Mouse (Mus musculus) embryonic facial prominence, embryonic 13.5 days (tissue): ENCODE measurements at regions not wholly inside any gene's neighbourhood (a gene's known extent, or its start where the extent isn't known, plus 50 kb on each side); places are given as distances from the start of the nearest gene placed in this dataset.

Source experiments
- ATAC-seq: fragments of 200-750 bp; cut with Nextera tagmentation; 2 replicates; pipeline ENCODE4 v1.8.0; 2017; ENCODE audit warnings: low read depth; ENCODE audit not compliant: insufficient number of reproducible peaks, insufficient read depth, low FRiP score, low TSS enrichment
- H3K27ac ChIP-seq: fragments of 300-500 bp; sonication (generic); 2 replicates; pipeline ENCODE4 v1.5.1; 2015; ENCODE audit warnings: moderate library complexity, mild to moderate bottlenecking, inconsistent platforms
- H3K27me3 ChIP-seq: fragments of 300-500 bp; sonication (generic); 2 replicates; pipeline ENCODE4 v1.6.1; 2015; ENCODE audit warnings: mild to moderate bottlenecking, inconsistent platforms
- H3K36me3 ChIP-seq: fragments of 300-500 bp; sonication (generic); 2 replicates; pipeline ENCODE4 v1.6.1; 2015; ENCODE audit warnings: mild to moderate bottlenecking, inconsistent platforms
- H3K4me1 ChIP-seq: fragments of 300-500 bp; sonication (generic); 2 replicates; pipeline ENCODE4 v1.6.1; 2015; ENCODE audit warnings: inconsistent platforms
- H3K4me2 ChIP-seq: fragments of 300-500 bp; sonication (generic); 2 replicates; pipeline ENCODE4 v1.6.1; 2015; ENCODE audit warnings: moderate library complexity, mild to moderate bottlenecking, inconsistent platforms
- H3K4me3 ChIP-seq: fragments of 300-500 bp; sonication (generic); 2 replicates; pipeline ENCODE4 v1.5.1; 2015; ENCODE audit warnings: mild to moderate bottlenecking, inconsistent platforms
- H3K9ac ChIP-seq: fragments of 300-500 bp; sonication (generic); 2 replicates; pipeline ENCODE4 v1.6.1; 2015; ENCODE audit warnings: mild to moderate bottlenecking, inconsistent platforms
- H3K9me3 ChIP-seq: fragments of 300-500 bp; sonication (generic); 2 replicates; pipeline ENCODE4 v1.6.1; 2016; ENCODE audit warnings: inconsistent platforms
- WGBS: fragments of 180-500 bp; shearing (Covaris S2); methylation state at CpG from one replicate; pipeline ENCODE4 v1.1.7; 2015; ENCODE audit warnings: mixed read lengths; 5-methylcytosine and 5-hydroxymethylcytosine counted together

DNA sequence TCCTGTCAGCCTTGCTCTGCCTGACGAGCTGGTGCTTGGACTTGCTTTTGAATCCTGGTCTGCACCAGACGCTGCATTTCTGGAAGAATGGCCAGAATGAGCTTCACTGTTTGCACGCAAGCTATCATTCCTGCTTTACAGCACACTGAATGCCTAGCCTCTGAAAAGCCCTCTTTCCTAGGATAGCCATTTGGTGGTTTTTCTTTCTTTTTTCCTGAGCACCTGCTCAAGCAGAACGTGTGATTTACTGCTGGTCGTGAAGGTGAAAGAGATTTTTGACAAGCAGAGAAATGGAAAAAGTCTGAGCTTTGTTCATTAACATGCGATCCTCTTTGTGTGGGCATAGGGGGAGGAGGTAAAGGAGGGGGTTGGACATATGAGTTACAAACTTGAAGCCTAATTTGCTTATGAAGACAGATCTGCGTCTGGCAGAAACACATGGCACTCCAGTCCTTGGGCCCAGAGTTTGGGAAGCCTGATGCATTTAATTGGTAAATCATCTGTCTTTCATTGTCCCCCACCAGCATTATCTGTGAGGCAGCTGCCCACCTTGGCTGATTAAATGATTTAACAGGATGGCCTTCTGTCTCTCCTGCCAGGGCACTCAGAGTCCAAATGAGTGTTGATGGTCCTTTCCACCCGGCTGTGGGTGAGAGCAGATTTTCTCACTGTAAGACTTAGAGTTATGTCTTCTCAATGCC lies 457.1 kb upstream of the Plxna2 start:
- Histone ChIP-seq H3K4me2 (no peak overlapping the region), H3K4me3 (no peak overlapping the region), H3K9me3 (no peaks in the 10 kb centered on the region), H3K27ac (no peak overlapping the region; the same call in 1 of the 2 replicates), H3K9ac (no peak overlapping the region), H3K27me3 (no peaks in the 10 kb centered on the region), H3K4me1 (0 out of 2 replicates have a peak, but pooled peaks cover 4% of the 10 kb centered on the region), H3K36me3 (no peaks in the 10 kb centered on the region)
- no peak for ATAC-seq
- WGBS: 55% methylated on average over 8 of the region's 8 CpGs

DNA sequence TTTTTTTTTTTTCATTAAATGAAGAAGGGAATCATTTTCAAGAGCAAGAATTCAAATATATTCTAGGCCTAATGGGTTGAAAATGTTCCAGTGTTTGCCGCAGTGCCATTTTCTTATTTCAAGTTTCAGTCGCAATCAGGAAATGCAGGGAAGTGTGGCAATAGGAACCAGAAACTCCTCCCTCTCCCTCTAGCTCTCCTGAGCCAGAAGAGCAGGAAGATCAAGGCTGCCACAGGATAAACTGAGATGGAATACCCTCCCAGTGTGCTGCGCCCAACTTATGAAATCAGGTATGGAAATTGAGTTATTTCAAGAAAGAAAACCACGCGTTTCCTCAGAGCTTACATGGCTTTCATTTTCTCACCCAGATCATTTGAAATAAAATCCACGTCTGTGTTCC lies 460.8 kb upstream of the Plxna2 start:
- 72% methylated on average over 6 of the region's 6 CpGs for WGBS
- 0 out of 2 replicates have a peak, but pooled peaks cover 4% of the 10 kb centered on the region for H3K4me1 ChIP-seq
- H3K9me3 ChIP-seq: no peaks in the 10 kb centered on the region
- no peaks in the 10 kb centered on the region for H3K27me3 ChIP-seq
- no peak for ATAC-seq
- no peaks in the 10 kb centered on the region for H3K36me3 ChIP-seq
- H3K27ac ChIP-seq: no peak overlapping the region
- H3K9ac ChIP-seq: no peak overlapping the region
- H3K4me3 ChIP-seq: no peak overlapping the region
- H3K4me2 ChIP-seq: no peak overlapping the region

DNA sequence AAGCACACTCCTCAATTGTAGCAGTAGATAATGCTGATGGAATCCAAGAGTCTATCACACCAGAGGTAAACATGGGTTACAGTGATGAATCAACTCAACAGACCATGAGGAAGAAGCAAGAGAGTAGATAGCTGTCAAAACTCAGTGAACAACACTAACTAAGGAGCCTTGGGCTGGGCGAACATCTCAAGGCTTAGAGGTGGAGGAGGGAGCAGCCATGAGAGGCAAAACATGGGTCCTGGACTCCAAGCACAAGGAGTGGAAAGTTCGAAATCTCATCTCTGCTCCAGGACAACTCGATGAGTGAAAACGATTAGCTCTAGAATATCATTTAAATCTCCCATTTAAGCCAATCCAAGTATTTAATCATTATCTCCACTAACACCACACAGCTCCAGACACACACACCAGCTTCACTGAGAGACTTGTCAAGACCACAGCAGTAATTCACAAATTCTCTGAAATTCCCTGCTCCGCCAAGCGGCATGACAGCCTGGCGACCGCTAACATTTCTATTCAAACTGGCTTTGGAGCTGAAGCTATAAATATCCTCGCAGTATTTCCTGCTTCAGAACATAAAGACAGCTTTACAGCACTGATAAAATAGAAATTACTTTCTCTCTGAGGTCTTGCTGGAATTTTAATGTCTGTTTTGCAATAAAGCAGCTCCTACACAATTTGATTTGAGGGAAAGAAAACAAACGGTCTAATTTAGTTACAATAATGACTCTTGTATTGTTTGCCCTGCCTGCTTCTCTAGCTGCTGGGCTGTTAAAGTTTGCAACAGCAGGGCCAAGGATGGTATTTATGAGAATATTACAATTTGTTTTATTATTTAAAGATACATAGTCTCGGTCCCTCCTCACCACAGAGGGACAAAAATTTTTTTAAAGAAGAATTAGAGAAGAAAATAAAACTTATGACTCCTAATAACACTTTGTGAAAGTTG lies 469.3 kb upstream of the Plxna2 start:
- Histone ChIP-seq H3K4me1 (0 out of 2 replicates have a peak, but pooled peaks cover 3% of the 10 kb centered on the region), H3K9ac (no peak overlapping the region), H3K4me3 (no peak overlapping the region), H3K27me3 (no peaks in the 10 kb centered on the region), H3K27ac (no peak overlapping the region), H3K36me3 (no peaks in the 10 kb centered on the region), H3K4me2 (no peak overlapping the region), H3K9me3 (no peaks in the 10 kb centered on the region)
- 69% methylated on average over 11 of the region's 11 CpGs for WGBS
- ATAC-seq: no peak

DNA sequence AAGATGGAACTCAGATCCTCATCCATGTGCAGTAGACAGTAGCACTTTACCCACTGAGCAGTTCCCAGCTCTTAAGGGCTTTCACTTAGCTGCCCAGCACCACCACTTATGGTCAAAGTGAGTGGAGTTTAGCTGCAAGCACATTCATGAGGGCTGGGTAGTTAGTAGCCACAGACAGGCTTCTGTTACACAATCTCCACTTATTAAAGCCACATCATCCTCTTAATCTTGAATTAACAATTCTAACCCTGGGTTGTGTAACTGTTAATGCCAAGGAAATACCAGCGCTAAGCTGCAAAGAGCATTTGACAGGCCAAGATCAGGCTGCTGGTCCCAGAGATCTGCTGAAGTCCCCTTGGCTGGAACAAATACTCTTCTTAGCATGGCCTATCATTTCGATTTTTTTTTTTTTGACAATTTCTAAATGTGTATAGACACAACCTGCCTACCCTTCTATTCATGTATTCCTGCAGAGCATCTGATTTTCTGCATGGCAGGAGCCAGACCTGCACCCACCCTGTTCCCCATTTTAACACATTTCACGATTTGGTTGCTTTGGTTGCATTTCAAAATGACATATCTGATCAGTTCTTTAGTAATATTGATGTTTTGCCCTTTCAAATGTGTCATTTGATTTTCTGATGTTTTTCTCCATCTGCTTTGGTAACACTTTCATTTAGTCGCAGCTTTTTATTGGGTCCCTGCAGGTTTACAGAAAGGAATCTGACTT lies 500.2 kb upstream of the Plxna2 start:
- Histone ChIP-seq H3K9ac (no peak overlapping the region), H3K4me3 (no peak overlapping the region), H3K4me1 (no peaks in the 10 kb centered on the region), H3K4me2 (no peak overlapping the region), H3K9me3 (no peaks in the 10 kb centered on the region), H3K27me3 (no peaks in the 10 kb centered on the region), H3K36me3 (no peaks in the 10 kb centered on the region), H3K27ac (no peak overlapping the region)
- ATAC-seq: no peak
- WGBS: 72% methylated on average over 4 of the region's 4 CpGs

DNA sequence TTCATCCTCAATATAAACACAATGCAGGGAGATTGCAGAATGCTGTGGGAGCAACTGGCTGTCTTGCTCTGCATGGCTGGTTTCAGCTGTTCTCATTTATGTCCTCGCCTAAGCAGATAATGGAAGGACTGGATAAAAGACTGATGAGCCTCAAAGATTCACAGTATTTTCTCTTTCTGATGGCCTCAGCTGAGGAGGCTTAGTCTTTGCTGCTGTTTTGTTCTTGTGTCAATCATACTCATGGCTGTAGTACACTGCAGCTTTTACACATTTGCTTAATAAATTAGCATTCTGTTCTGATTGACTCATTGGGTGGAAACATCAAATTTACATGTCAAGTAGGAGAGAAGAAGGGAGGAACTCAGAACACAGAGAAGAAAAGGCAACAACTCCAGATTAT lies 503.6 kb upstream of the Plxna2 start:
- Histone ChIP-seq H3K27ac (no peak overlapping the region), H3K9ac (no peak overlapping the region)
- 60% methylated on average over 1 of the region's 1 CpGs for WGBS

DNA sequence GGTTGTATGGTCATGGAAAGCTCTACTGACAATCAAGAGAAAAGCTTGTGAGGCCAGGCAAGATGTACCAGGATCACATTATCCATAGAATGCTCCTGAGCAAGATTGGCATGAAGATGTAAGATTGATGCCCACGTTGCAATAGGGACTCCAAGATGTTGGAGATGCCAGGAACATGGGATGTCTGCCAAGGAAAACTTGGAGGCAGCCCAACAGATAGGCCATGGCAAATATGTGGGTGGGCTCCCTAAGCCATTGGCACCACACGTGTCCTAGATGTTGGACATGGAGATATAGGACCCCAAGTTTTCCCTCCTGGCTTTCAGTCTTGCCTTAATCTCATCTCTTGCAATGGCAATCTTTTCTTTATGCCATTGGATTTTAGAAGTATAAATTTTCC lies 506.1 kb upstream of the Plxna2 start:
- H3K36me3 ChIP-seq: no peaks in the 10 kb centered on the region
- H3K4me1 ChIP-seq: peaks cover 6% of the 10 kb centered on the region
- no peaks in the 10 kb centered on the region for H3K27me3 ChIP-seq
- WGBS: 70% methylated on average over 2 of the region's 2 CpGs
- no peak overlapping the region for H3K4me3 ChIP-seq
- no peak for ATAC-seq
- no peak overlapping the region for H3K4me2 ChIP-seq
- H3K9ac ChIP-seq: no peak overlapping the region
- H3K27ac ChIP-seq: no peak overlapping the region
- H3K9me3 ChIP-seq: no peaks in the 10 kb centered on the region

More for the DNA sequence above, 503.6 kb upstream of the Plxna2 start:
- H3K36me3 ChIP-seq: no peaks in the 10 kb centered on the region
- no peak overlapping the region for H3K4me2 ChIP-seq
- no peaks in the 10 kb centered on the region for H3K9me3 ChIP-seq
- no peaks in the 10 kb centered on the region for H3K27me3 ChIP-seq
- H3K4me3 ChIP-seq: no peak overlapping the region
- no peak for ATAC-seq
- no peaks in the 10 kb centered on the region for H3K4me1 ChIP-seq

DNA sequence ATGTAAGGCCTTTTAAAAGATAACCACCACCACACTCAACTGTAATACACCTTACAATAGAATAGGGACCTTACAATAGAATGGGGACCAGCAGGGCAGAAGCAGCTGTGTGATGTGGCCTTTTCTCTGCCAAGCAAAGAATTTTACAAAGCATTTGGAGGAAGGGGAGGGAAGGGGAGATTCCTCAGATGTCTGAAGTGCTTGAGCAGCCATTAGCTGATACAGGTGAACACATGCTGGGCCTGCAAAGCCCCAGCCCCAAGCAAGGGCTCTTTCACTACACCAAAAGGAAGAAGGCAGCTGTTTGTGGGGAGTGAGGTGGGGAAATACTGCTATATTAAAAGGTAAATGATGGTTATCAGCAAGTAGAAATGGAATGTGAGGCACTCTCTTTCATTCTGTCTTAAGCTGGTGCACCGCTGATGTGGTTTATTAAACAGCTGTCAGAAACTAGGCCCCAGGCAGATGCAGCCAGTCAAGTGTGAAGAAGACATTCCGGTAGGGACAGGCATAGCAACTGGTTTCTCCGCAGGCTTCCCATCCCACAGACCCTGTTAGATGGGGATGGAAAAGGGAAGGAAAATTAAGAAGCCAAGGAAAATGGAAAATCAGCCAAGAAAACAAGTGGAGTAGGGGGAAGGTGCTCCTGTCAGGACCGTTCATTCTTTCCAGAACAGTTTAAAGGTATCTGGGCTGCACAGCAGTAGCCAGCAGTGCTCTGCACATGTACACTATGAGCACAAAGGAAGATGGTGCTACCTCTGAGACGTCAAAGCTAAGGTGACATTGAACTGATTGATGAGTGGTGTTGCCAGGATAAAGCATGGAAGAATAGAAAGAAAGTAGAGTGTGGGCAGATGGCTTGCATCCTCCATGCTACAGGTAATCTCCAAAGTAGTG lies 508.6 kb upstream of the Plxna2 start:
- Histone ChIP-seq H3K4me1 (peaks cover 6% of the 10 kb centered on the region), H3K36me3 (no peaks in the 10 kb centered on the region), H3K27ac (no peak overlapping the region), H3K9ac (no peak overlapping the region), H3K4me2 (no peak overlapping the region), H3K4me3 (no peak overlapping the region), H3K9me3 (no peaks in the 10 kb centered on the region), H3K27me3 (no peaks in the 10 kb centered on the region)
- ATAC-seq: no peak
- WGBS: 37% methylated on average over 5 of the region's 5 CpGs

DNA sequence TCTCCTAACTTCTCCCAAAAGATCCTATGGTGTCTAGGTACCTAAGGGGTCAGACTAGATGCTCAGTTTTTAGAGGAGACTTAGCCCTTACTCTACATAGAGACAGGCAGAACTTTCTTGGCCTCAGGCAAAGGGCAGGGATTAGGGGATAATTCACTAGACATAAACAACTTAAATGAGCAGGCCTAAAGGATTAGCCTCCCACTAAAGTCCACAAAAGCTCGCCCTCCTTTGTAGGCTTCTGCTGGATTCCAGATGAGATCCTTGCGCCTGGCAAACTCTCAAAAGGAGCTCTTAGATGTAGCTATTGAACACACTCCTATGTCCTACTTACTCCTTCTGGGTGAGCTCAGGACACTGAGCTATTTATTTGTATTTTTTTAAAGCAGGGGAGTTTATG lies 509.9 kb upstream of the Plxna2 start:
- Histone ChIP-seq H3K27me3 (no peaks in the 10 kb centered on the region), H3K4me1 (peaks cover 6% of the 10 kb centered on the region), H3K4me2 (no peak overlapping the region), H3K36me3 (no peaks in the 10 kb centered on the region), H3K9ac (no peak overlapping the region), H3K9me3 (no peaks in the 10 kb centered on the region), H3K4me3 (no peak overlapping the region), H3K27ac (no peak overlapping the region)
- ATAC-seq: no peak
- 7% methylated on average over 2 of the region's 2 CpGs for WGBS

DNA sequence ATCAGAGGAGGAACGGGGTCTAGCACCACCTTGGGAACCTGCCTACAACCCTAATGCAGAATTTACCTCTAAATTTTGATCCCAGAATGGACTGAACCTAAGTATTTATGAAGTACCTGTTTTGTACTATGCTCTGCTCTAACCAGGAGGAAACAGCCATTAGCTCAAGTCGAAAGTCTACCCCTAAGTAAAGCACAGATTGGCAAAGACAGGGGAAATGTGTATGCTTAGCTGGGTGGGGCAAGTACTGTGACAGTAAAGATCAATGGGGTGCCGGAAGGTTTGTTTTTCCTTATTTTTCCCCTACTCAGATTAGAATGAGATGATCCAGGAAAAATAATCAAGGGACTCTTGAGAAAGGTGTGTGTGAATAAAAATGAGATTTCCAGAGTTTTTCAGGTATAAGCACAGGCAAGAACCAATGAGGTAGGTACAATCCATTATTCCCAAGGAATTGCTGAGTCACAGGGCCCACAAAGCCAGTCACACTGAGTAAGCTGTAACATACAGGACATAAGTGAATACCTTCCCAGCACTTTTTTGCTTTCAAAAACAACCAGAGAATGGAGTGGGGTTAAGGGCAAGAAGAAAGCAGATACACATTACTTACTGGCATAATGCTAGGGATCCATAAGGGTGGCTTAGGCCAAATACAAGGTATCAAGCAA lies 510.6 kb upstream of the Plxna2 start:
- no peak overlapping the region for H3K4me3 ChIP-seq
- H3K9me3 ChIP-seq: no peaks in the 10 kb centered on the region
- H3K9ac ChIP-seq: no peak overlapping the region
- H3K36me3 ChIP-seq: no peaks in the 10 kb centered on the region
- peaks cover 6% of the 10 kb centered on the region for H3K4me1 ChIP-seq
- ATAC-seq: no peak
- H3K27ac ChIP-seq: no peak overlapping the region
- 79% methylated on average over 3 of the region's 3 CpGs for WGBS
- no peak overlapping the region for H3K4me2 ChIP-seq
- H3K27me3 ChIP-seq: no peaks in the 10 kb centered on the region

DNA sequence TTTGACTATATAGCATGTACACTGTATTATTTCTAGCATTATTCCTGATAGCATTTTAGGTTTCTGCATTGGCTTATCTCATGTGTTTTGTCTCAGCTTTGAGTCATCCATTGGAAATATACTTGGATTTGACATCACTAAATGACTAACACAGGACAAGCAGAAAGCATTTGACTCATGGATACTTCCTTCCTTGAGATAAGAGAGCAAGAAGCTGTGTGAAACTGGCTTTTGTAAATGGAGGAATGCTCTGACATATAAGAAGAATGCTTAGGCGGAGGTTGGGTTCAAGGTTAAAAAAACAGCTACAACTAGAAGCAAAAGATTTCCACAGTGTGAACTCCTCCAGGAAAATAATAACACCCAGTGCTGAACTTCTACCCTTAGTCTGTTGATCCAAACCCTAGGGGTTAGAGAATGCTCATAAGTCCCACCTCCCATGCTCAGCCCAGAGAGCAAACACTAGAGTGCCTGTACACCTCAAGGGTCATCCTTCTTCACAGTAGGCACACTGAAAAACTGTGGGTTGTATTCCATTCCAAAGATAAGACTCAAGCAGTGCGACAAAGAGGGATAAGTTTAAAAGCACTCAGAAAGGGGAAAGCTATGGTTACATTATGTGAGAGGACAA lies 528.0 kb upstream of the Plxna2 start:
- Histone ChIP-seq H3K9ac (no peak overlapping the region), H3K4me3 (no peak overlapping the region), H3K36me3 (no peaks in the 10 kb centered on the region), H3K4me1 (no peaks in the 10 kb centered on the region), H3K9me3 (no peaks in the 10 kb centered on the region), H3K4me2 (no peak overlapping the region), H3K27ac (no peak overlapping the region), H3K27me3 (no peaks in the 10 kb centered on the region)
- ATAC-seq: no peak
- 84% methylated on average over 2 of the region's 2 CpGs for WGBS
